Mouse (Mus musculus) lung, embryonic 14.5 days (tissue): ENCODE data around the gene Tekt1. TPM values are rescaled to one million over a fixed set of nuclear protein-coding genes. Genes with fewer than 3 reads are reported as not detected.

ENCODE experiments used
- ATAC-seq: fragments of 200-750 bp; cut with Nextera tagmentation; 2 replicates; pipeline ENCODE4 v1.8.0; 2017; ENCODE audit warnings: mild to moderate bottlenecking, moderate TSS enrichment, moderate library complexity; ENCODE audit not compliant: insufficient read depth
- DNase-seq: peaks from one replicate; pipeline ENCODE4 v3.0.0-alpha.2; 2015
- H3K27ac ChIP-seq: fragments of 300-500 bp; sonication (generic); 2 replicates; pipeline ENCODE4 v1.5.1; 2014; ENCODE audit warnings: low read depth, mild to moderate bottlenecking, moderate library complexity
- H3K27me3 ChIP-seq: fragments of 300-500 bp; sonication (generic); 2 replicates; pipeline ENCODE4 v1.6.1; 2014; ENCODE audit warnings: low read length, control low read depth; ENCODE audit not compliant: insufficient read depth
- H3K36me3 ChIP-seq: fragments of 300-500 bp; sonication (generic); 2 replicates; pipeline ENCODE4 v1.6.1; 2014; ENCODE audit warnings: control low read depth; ENCODE audit not compliant: insufficient read depth
- H3K4me1 ChIP-seq: fragments of 300-500 bp; sonication (generic); 2 replicates; pipeline ENCODE4 v1.6.1; 2014; ENCODE audit warnings: antibody characterized with exemption, control low read depth; ENCODE audit not compliant: insufficient read depth
- H3K4me2 ChIP-seq: fragments of 300-500 bp; sonication (generic); 2 replicates; pipeline ENCODE4 v1.6.1; 2014; ENCODE audit warnings: mild to moderate bottlenecking
- H3K4me3 ChIP-seq: fragments of 300-500 bp; sonication (generic); 2 replicates; pipeline ENCODE4 v1.5.1; 2014; ENCODE audit warnings: low read depth, low read length
- H3K9ac ChIP-seq: fragments of 300-500 bp; sonication (generic); 2 replicates; pipeline ENCODE4 v1.6.1; 2014
- H3K9me3 ChIP-seq: fragments of 300-500 bp; sonication (generic); 2 replicates; pipeline ENCODE4 v1.6.1; 2016; ENCODE audit warnings: low read depth, low read length, control low read depth
- CTCF ChIP-seq: IDR thresholded peaks from 2 replicates; pipeline ENCODE4 v1.5.1; 2016; ENCODE audit warnings: antibody characterized with exemption, low read depth
- WGBS: fragments of 180-500 bp; shearing (Covaris S2); extraction: QIAGEN DNeasy Blood & Tissue Kit; methylation state at CpG from one replicate; pipeline ENCODE4 v1.1.7; 2014; 5-methylcytosine and 5-hydroxymethylcytosine counted together
- microRNA-seq: library from miRNA; unstranded; fragments of <30 nt; microRNA quantifications from one replicate; pipeline ENCODE4, GENCODE M21; 2016; ENCODE audit warnings: borderline number of aligned reads
- polyA plus RNA-seq: library from polyadenylated mRNA; unstranded; fragments of >200 nt; fragmentation: Nextera tagmentation; extraction: Ambion mirVana; gene quantifications from 2 replicates; pipeline ENCODE4 v1.2.1, GENCODE M21; 2014

The Tekt1 gene
- polyA plus RNA-seq, 1 experiment from 2014 or later: 6.1 TPM

DNA sequence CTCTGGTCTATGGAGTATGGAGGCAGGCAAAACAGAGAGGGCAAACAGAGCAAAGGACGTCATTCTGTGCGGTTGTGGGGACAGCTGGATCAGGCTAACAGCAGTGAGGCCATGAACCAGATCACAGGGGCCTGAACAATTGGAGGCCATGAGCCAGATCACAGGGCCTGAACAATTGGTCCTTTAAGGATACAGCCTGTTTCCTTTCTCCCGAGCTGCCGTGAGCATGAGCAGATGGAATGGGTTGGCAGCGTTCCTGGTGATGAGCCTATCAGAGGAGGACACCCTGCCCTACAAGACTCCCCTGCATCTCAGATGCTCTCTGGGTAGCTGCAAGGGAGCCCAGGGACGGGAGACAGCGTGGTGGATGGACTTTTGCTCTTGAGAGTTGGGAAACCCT, 60.0 kb downstream of the Tekt1 start:
- Histone ChIP-seq H3K27me3 (no peaks in the 10 kb centered on the region), H3K4me2 (peak overlapping the region; percentile 50; the same call in 1 of the 2 replicates), H3K27ac (no peak overlapping the region), H3K36me3 (no peaks in the 10 kb centered on the region), H3K4me3 (no peak overlapping the region), H3K9ac (no peak overlapping the region), H3K9me3 (no peaks in the 10 kb centered on the region), H3K4me1 (no peaks in the 10 kb centered on the region)
- ATAC-seq (no peak), DNase-seq (no peak)
- 76% methylated on average over 7 of the region's 7 CpGs for WGBS
- no peak for TF ChIP-seq CTCF

DNA sequence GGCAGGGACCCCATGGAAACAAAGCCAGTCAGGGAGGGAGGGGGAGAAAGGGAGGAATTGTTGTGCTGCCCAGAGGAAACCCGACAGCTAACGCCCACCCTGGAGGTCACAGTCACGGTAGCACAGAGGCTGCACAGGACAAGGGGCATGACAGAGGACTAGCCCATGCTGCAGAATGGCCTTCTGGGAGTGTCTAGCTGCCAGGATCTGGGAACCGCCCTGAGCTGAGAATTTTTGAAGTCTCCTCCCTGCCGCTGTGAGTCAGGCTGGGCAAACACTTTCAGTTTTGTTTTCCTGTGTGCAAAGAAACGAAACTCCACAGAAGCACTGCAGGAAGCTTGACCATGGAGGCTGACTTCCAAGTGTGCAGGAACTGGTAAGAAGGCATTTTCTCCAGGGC, 60.9 kb downstream of the Tekt1 start, which contains the start of gene Xaf1:
Xaf1 (plus strand) TSS at position 296 of the 400 bp plus-strand sequence.
- Histone ChIP-seq H3K4me1 (no peaks in the 10 kb centered on the region), H3K4me3 (0 out of 2 replicates have a peak within 1 kb of the TSS, but pooled peaks have one; percentile 11), H3K9me3 (no peaks in the 10 kb centered on the region), H3K27ac (no peak within 1 kb of the TSS; the same call in 1 of the 2 replicates), H3K9ac (peak within 1 kb of the TSS; percentile 20; the same call in 1 of the 2 replicates), H3K4me2 (peak within 1 kb of the TSS; percentile 50), H3K27me3 (no peaks in the 10 kb centered on the region), H3K36me3 (no peaks in the 10 kb centered on the region)
- WGBS: 8% methylated on average over 6 of the region's 6 CpGs
- ATAC-seq: peak; percentile 80
- no peak for TF ChIP-seq CTCF
- peak; percentile 77 for DNase-seq

Small RNA genes within 50 kb of the gene (microRNA-seq; reads per million reads assigned to microRNA genes)
- gene Mir6338: not detected

Other genes starting within 250 kb of the Tekt1 start
- gene Pitpnm3, start 226.7 kb downstream of the Tekt1 start, polyA plus RNA-seq: 0.89 and 1.0 TPM in 2 replicates
- gene Gm43951, start 155.6 kb downstream of the Tekt1 start, polyA plus RNA-seq: not detected in 2 replicates
- 14.3 and 18.3 TPM in 2 replicates for gene 4933427D14Rik, start 155.0 kb downstream of the Tekt1 start, polyA plus RNA-seq
- gene Txndc17, start 154.9 kb downstream of the Tekt1 start, polyA plus RNA-seq: 182 and 190 TPM in 2 replicates
- gene Med31, start 146.8 kb downstream of the Tekt1 start, polyA plus RNA-seq: 38.9 and 40.6 TPM in 2 replicates
- not detected in 2 replicates for gene Slc13a5, start 95.2 kb downstream of the Tekt1 start, polyA plus RNA-seq
- 2.8 and 3.5 TPM in 2 replicates for gene Xaf1, start 60.8 kb downstream of the Tekt1 start, polyA plus RNA-seq
- gene Fbxo39, start 48.0 kb downstream of the Tekt1 start, polyA plus RNA-seq: not detected in 2 replicates
- gene Smtnl2, start 49.3 kb upstream of the Tekt1 start, polyA plus RNA-seq: 107 and 122 TPM in 2 replicates
- not detected in 2 replicates for gene Ggt6, start 73.1 kb upstream of the Tekt1 start, polyA plus RNA-seq
- 157 and 161 TPM in 2 replicates for gene Mybbp1a, start 78.9 kb upstream of the Tekt1 start, polyA plus RNA-seq
- 7.5 and 8.5 TPM in 2 replicates for gene Spns2, start 127.5 kb upstream of the Tekt1 start, polyA plus RNA-seq
- gene Spns3, start 188.1 kb upstream of the Tekt1 start, polyA plus RNA-seq: 0.09 TPM in 1 of 2 replicates, not detected in the other
- gene Ube2g1, start 244.8 kb upstream of the Tekt1 start, polyA plus RNA-seq: 77.1 and 77.9 TPM in 2 replicates